Mouse (Mus musculus) heart, embryonic 15.5 days (tissue): ENCODE data around the gene Itih4. TPM values are rescaled to one million over a fixed set of nuclear protein-coding genes. Genes with fewer than 3 reads are reported as not detected.

ENCODE experiments used
- ATAC-seq: fragments of 200-750 bp; cut with Nextera tagmentation; replicated peaks from 2 replicates; pipeline ENCODE4 v1.8.0; 2017; ENCODE audit warnings: low read depth, moderate TSS enrichment; ENCODE audit not compliant: insufficient number of reproducible peaks, insufficient read depth, low FRiP score
- H3K27ac ChIP-seq: fragments of 300-500 bp; sonication (generic); 2 replicates; pipeline ENCODE4 v1.5.1; 2015; ENCODE audit warnings: mild to moderate bottlenecking, inconsistent platforms
- H3K27me3 ChIP-seq: fragments of 300-500 bp; sonication (generic); 2 replicates; pipeline ENCODE4 v1.6.1; 2015; ENCODE audit warnings: inconsistent platforms
- H3K36me3 ChIP-seq: fragments of 300-500 bp; sonication (generic); 2 replicates; pipeline ENCODE4 v1.6.1; 2015; ENCODE audit warnings: mild to moderate bottlenecking, inconsistent platforms
- H3K4me1 ChIP-seq: fragments of 300-500 bp; sonication (generic); replicated peaks from 2 replicates; pipeline ENCODE4 v1.6.1; 2015; ENCODE audit warnings: inconsistent platforms
- H3K4me2 ChIP-seq: fragments of 300-500 bp; sonication (generic); 2 replicates; pipeline ENCODE4 v1.6.1; 2015; ENCODE audit warnings: inconsistent platforms, mild to moderate bottlenecking, moderate library complexity
- H3K4me3 ChIP-seq: fragments of 300-500 bp; sonication (generic); 2 replicates; pipeline ENCODE4 v1.5.1; 2015; ENCODE audit warnings: mild to moderate bottlenecking, inconsistent platforms
- H3K9ac ChIP-seq: fragments of 300-500 bp; sonication (generic); 2 replicates; pipeline ENCODE4 v1.6.1; 2015; ENCODE audit warnings: mild to moderate bottlenecking, inconsistent platforms
- H3K9me3 ChIP-seq: fragments of 300-500 bp; sonication (generic); replicated peaks from 2 replicates; pipeline ENCODE4 v1.6.1; 2016; ENCODE audit warnings: inconsistent platforms
- WGBS: fragments of 180-500 bp; shearing (Covaris S2); methylation state at CpG from one replicate; pipeline ENCODE4 v1.1.7; 2015; ENCODE audit warnings: mixed read lengths; 5-methylcytosine and 5-hydroxymethylcytosine counted together
- polyA plus RNA-seq: library from polyadenylated mRNA; unstranded; fragments of >200 nt; fragmentation: Nextera tagmentation; extraction: Ambion mirVana; gene quantifications from 2 replicates; pipeline ENCODE4 v1.2.1, GENCODE M21; 2015

Gene Itih4
- polyA plus RNA-seq: 0.52 and 1.5 TPM in 2 replicates

DNA sequence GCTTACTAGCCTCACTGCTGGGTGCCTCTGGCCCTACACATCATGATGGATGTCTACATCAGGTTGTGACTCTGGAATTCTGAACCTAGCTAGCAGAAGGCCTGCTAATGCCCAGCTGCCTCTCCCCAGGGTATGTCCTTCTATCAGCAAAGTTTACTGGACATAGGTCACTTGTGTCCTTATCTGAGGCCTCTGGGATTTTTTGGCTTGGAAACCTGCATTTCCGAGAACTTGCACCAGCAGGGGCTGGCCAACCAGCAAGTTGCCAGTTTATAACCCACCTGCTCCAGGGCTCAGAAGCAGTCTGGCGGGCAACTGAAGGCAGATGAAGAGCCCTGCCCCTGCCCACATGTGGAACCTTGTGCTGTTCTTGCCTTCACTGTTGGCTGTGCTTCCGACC is at the start of gene Itih4:
TSS of gene Itih4 (plus strand) at position 273 of the 400 bp plus-strand sequence.
- Histone ChIP-seq H3K36me3 (no peaks in the 10 kb centered on the region), H3K4me1 (peaks cover 8% of the 10 kb centered on the region), H3K27ac (no peak within 1 kb of the TSS), H3K4me3 (no peak within 1 kb of the TSS), H3K9ac (no peak within 1 kb of the TSS), H3K27me3 (no peaks in the 10 kb centered on the region), H3K4me2 (no peak within 1 kb of the TSS), H3K9me3 (no peaks in the 10 kb centered on the region)
- ATAC-seq: no peak
- 63% methylated on average over 3 of the region's 3 CpGs for WGBS

DNA sequence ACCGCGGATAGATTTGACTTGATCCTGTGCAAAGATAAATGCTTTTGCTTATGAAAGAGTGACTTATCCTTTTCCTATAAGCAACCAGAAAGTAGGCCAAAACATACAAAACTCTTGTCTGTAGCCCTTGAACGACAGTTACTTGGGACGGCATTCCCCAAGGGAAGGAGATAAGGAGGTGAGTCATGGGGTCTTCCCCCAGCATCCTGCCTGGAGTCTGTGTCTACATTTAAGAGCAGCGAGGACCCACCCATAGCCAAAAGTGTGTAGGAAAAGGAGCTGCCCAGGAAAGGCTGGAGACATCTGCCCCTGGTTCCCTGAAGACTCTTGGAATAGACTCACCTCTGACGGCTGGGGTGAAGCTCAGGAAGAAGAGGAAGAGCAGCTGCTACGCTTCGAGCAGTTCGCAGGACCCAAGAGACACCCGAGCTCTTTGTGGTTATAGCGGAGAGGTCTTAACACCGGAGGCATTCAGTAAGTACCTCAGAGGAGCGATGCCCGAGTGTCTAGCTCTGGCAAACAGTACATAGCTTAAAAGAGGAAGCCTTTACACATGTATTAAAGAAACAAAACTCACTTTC is 48.8 kb upstream of the Itih4 start:
- no peak overlapping the region for H3K9ac ChIP-seq
- no peak overlapping the region for H3K4me2 ChIP-seq
- WGBS: 65% methylated on average over 14 of the region's 14 CpGs
- H3K27me3 ChIP-seq: no peaks in the 10 kb centered on the region
- H3K27ac ChIP-seq: no peak overlapping the region
- no peak for ATAC-seq
- no peak overlapping the region for H3K4me3 ChIP-seq
- H3K4me1 ChIP-seq: peaks cover 13% of the 10 kb centered on the region
- H3K9me3 ChIP-seq: no peaks in the 10 kb centered on the region
- no peaks in the 10 kb centered on the region for H3K36me3 ChIP-seq

DNA sequence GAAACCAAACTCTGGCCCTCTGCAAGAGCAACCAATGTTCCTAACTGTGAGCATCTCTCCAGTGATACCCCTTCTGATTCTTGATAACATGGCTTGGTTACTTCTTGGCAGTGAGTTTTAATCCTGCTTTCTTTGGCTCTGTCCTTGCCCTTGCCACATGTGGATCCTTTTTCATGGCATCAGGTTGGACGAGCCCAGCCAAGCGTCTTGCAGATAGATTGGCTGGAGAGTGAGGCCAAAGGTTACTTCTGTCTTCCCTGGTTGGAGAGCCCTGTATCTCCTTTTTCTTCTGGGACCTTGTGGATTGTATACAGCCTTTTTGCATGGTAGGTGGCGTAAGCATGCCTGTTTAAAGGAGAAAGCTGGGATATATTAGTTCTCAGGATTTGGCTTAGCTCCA is 42.6 kb upstream of the Itih4 start:
- Histone ChIP-seq H3K4me3 (no peak overlapping the region), H3K4me1 (no peaks in the 10 kb centered on the region), H3K36me3 (no peaks in the 10 kb centered on the region), H3K27ac (no peak overlapping the region), H3K27me3 (no peaks in the 10 kb centered on the region), H3K9me3 (no peaks in the 10 kb centered on the region), H3K4me2 (no peak overlapping the region), H3K9ac (no peak overlapping the region)
- WGBS: 86% methylated on average over 3 of the region's 3 CpGs
- no peak for ATAC-seq

DNA sequence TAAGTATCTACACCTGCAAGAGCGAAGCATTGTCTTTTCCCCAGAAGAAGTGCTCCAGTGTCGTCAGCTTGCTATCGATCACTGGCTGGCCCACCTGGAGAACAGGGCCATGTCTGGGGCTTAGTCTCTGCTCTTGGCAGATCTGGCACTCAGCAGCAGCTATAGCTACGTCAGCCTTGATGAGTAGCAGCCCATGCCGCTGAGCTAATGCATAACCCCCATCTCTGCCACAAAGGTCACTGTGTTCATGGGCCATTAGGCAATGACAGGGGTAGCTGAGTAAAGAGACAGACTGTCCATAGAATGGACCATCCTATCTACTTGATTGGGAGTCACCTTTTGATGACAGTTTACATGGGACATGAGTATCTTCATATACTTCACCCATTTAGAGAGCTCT is 35.8 kb upstream of the Itih4 start:
- 88% methylated on average over 5 of the region's 5 CpGs for WGBS
- ATAC-seq: no peak
- Histone ChIP-seq H3K36me3 (no peaks in the 10 kb centered on the region), H3K27ac (no peak overlapping the region), H3K9ac (no peak overlapping the region), H3K4me2 (no peak overlapping the region), H3K4me3 (no peak overlapping the region), H3K27me3 (no peaks in the 10 kb centered on the region), H3K9me3 (no peaks in the 10 kb centered on the region), H3K4me1 (no peaks in the 10 kb centered on the region)

DNA sequence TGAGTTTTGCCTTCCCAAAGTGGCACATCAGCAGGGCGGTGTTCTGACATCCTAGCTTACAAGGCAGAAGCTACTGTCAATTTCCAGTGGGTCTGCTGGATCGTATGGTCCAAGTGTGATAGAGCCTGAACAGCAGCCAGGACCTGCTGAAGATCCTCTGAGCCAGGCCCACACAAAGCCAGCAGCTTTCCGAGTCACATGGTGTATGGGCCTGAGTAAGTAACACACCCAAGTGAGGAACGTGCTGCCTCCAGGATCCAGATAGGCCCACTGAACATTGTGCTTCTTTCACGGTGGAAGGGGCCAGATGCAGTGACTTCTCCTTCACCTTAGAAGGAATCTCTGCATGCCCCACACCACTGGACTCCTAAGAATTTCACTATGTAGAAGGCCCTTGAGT is 34.0 kb upstream of the Itih4 start:
- no peaks in the 10 kb centered on the region for H3K27me3 ChIP-seq
- no peak overlapping the region for H3K27ac ChIP-seq
- no peak for ATAC-seq
- no peak overlapping the region for H3K4me3 ChIP-seq
- H3K4me2 ChIP-seq: no peak overlapping the region
- no peaks in the 10 kb centered on the region for H3K4me1 ChIP-seq
- no peaks in the 10 kb centered on the region for H3K9me3 ChIP-seq
- 79% methylated on average over 5 of the region's 5 CpGs for WGBS
- no peaks in the 10 kb centered on the region for H3K36me3 ChIP-seq
- H3K9ac ChIP-seq: no peak overlapping the region

DNA sequence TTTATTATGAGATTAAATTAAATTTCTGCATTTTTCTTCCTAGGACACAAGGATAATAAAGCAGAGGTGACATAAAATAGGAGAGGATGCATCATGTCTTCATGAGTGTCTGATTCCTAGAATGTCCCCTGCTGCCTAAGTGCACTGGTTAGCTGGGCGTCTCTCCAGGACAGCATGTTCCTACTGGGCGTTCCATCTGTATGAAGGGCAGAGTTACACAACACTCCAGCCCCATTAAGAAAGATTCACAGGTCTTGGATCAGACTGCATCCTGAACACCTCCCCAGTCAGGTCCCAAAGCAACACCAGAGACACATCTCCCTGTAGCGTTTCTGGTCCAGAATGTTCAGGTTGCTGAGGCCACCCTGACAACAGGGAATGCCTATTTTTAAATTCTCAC is 31.0 kb upstream of the Itih4 start:
- no peak for ATAC-seq
- no peaks in the 10 kb centered on the region for H3K9me3 ChIP-seq
- H3K36me3 ChIP-seq: no peaks in the 10 kb centered on the region
- H3K4me2 ChIP-seq: no peak overlapping the region
- 91% methylated on average over 3 of the region's 3 CpGs for WGBS
- H3K27me3 ChIP-seq: no peaks in the 10 kb centered on the region
- no peak overlapping the region for H3K27ac ChIP-seq
- H3K4me3 ChIP-seq: no peak overlapping the region
- no peaks in the 10 kb centered on the region for H3K4me1 ChIP-seq
- H3K9ac ChIP-seq: no peak overlapping the region

DNA sequence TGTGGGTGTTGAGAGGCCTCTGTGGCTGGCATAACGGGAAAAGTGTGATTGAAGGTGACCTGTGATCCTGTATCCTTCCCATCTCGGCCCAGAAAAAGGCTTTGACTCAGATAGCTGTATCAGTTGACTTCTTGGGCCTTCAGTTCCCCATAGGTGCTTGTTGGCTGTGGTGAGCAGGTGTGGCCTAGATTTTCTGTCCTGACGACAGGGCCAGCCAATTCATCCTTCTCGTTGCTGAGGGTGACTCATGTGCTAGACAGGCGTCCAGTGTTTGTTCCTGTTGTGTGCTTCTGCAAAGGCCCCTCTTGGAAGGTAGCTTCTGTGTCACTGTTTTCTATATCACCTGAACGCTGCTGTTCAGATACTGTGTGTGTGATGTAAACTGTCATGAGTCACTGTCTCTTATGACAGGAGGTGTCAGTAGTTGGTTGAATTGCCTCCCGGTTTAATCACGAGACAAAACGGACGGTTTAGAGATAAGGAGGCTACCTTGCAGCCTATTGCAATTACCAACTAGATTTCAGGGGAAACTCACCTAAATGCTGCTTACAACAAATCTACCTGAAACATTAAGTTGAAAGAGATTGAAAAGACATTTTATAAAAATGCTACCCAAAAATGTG is 29.3 kb upstream of the Itih4 start:
- Histone ChIP-seq H3K4me2 (no peak overlapping the region), H3K27ac (no peak overlapping the region), H3K27me3 (no peaks in the 10 kb centered on the region), H3K9ac (no peak overlapping the region), H3K4me1 (0 out of 2 replicates have a peak, but pooled peaks cover 3% of the 10 kb centered on the region), H3K36me3 (no peaks in the 10 kb centered on the region), H3K9me3 (no peaks in the 10 kb centered on the region), H3K4me3 (no peak overlapping the region)
- 49% methylated on average over 10 of the region's 10 CpGs for WGBS
- no peak for ATAC-seq

DNA sequence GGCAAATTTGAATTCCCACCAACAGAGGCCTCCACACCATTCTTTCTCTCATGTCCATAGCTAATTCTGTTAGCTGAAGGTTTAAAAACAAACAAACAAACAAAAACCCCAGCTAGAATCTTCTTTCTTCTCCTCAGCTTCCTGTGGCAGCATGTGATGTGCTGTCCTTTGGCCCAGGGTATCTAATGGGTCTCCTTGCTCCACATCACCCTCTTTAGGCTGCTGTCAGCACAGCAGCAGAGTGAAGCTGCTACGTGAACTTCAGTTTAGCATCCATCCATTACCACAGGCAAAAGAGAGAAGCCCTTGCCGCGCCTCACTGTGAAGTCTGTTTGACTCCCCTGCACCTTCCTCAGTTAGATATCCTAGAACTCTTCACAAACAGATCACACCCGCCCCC is 28.3 kb upstream of the Itih4 start:
- Histone ChIP-seq H3K36me3 (no peaks in the 10 kb centered on the region), H3K4me1 (0 out of 2 replicates have a peak, but pooled peaks cover 3% of the 10 kb centered on the region), H3K27ac (no peak overlapping the region), H3K27me3 (no peaks in the 10 kb centered on the region), H3K4me2 (no peak overlapping the region), H3K4me3 (no peak overlapping the region), H3K9me3 (no peaks in the 10 kb centered on the region), H3K9ac (no peak overlapping the region)
- WGBS: 72% methylated on average over 4 of the region's 4 CpGs
- no peak for ATAC-seq

DNA sequence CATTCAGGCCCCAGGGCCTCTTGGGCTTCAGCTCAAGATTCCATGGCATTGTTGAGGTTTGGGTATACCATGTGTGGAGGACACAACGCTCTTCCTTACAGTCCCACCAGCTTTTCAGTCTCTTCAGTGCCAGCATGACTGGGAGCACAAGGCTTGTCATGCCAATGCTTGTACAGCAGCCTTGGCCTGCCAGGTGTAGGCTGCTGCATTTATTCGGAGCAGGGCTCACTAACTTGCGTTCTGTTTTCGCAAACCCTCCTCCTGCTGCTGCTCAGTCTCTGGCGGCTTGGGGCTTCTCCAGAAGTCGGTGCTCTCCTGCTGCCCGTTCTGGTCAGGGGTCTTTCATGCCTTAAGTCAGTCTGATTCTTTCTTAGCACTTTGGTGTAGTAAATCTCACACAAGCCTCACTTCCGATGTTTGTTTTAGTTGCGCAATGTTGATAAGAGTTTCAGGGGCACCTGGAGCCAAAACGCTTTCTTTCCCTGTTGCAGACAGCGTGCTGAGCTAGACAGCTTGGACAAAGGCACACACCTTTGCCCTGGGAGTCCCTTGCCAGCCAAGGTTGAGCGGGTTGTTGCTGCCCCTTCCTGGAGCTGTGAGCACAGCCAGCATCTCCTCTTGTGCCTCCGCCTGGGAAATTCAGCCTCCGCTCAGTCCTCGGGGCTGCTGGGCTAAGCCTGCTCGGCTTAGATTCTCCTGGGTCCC is 24.7 kb upstream of the Itih4 start:
- no peak overlapping the region for H3K9ac ChIP-seq
- H3K4me3 ChIP-seq: no peak overlapping the region
- 0 out of 2 replicates have a peak, but pooled peaks cover 3% of the 10 kb centered on the region for H3K4me1 ChIP-seq
- no peak overlapping the region for H3K27ac ChIP-seq
- WGBS: 50% methylated on average over 16 of the region's 16 CpGs
- ATAC-seq: no peak
- no peaks in the 10 kb centered on the region for H3K9me3 ChIP-seq
- no peaks in the 10 kb centered on the region for H3K27me3 ChIP-seq
- H3K4me2 ChIP-seq: no peak overlapping the region
- 0 out of 2 replicates have a peak, but pooled peaks cover 3% of the 10 kb centered on the region for H3K36me3 ChIP-seq

DNA sequence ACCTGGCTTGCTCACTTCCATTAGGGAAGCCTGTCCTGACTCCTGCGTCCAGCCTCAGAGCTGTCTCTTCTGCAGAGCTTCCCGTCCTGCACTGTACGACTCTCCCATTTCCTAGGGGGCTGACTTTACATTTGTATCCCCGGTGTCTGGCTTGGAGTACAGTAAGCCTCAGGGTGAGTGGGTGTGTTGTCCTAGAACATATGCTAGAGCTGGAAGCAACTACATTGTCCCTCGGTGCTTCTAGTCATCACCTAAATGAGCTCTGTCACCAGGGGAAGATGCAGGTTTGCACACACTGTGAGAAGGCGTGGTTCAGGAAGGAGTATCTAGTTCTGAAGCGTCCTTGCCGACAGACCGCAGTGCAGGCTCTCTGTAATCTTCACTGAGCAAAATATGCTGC is 23.9 kb upstream of the Itih4 start:
- 0 out of 2 replicates have a peak, but pooled peaks cover 3% of the 10 kb centered on the region for H3K36me3 ChIP-seq
- WGBS: 76% methylated on average over 9 of the region's 9 CpGs
- no peaks in the 10 kb centered on the region for H3K27me3 ChIP-seq
- H3K4me2 ChIP-seq: no peak overlapping the region
- ATAC-seq: no peak
- H3K27ac ChIP-seq: no peak overlapping the region
- H3K9me3 ChIP-seq: no peaks in the 10 kb centered on the region
- H3K4me1 ChIP-seq: 0 out of 2 replicates have a peak, but pooled peaks cover 3% of the 10 kb centered on the region
- no peak overlapping the region for H3K4me3 ChIP-seq
- H3K9ac ChIP-seq: no peak overlapping the region

DNA sequence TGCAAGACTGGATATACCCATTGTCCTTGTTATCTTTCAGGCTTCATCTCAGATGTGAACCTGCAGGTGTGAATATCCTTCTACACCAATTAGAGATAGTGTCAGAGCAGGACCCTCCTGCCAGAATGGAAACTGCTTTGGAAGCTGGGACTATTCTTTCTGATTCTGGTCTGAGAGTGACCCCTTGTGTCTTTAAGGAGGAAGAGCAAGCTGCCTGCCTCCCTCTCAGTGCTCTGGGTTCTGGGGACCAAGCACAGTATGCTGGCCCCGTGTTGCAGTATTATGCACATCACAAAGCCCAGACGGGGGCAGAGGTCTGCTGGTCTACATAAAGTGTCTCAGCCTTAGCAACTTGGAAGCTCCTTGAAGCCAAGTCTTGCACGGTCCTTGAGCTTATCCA is 21.0 kb upstream of the Itih4 start:
- Histone ChIP-seq H3K4me1 (peaks cover 14% of the 10 kb centered on the region), H3K9me3 (no peaks in the 10 kb centered on the region), H3K36me3 (0 out of 2 replicates have a peak, but pooled peaks cover 3% of the 10 kb centered on the region), H3K4me2 (no peak overlapping the region), H3K4me3 (no peak overlapping the region), H3K27ac (no peak overlapping the region), H3K27me3 (no peaks in the 10 kb centered on the region), H3K9ac (no peak overlapping the region)
- ATAC-seq: no peak
- 66% methylated on average over 3 of the region's 3 CpGs for WGBS
